Mouse (Mus musculus): ENCODE data around the gene Vps26a. TPM values are rescaled to one million over a fixed set of nuclear protein-coding genes. Genes with fewer than 3 reads are reported as not detected.
A peak's percentile ranks its signal among the peaks of the same experiment; 100 is the strongest.
"Not testable (repeated sequence)": the region's sequence is repeated elsewhere in the genome, so short reads cannot be mapped to it uniquely, and the experiment has no call there.

Vps26a gene
- total and polyA plus RNA-seq, 2 experiments from 2014 or later: 51.0 to 78.5 TPM

- Histone ChIP-seq H3K9me3 (replicated peaks; ENCODE audit: control insufficient read depth, low read length) (no peaks in the 10 kb centered on the region), H3K27ac (ENCODE audit: low read depth) (no peak overlapping the region), H3K4me1 (ENCODE audit: control insufficient read depth, insufficient read depth) (no peaks in the 10 kb centered on the region), H3K4me2 (ENCODE audit: low read depth, low read length) (no peak overlapping the region), H3K27me3 (ENCODE audit: control insufficient read depth, insufficient read depth, low read length) (no peaks in the 10 kb centered on the region), H3K9ac (replicated peaks; ENCODE audit: low read depth, low read length) (no peak overlapping the region), H3K4me3 (ENCODE audit: low read depth, low read length) (no peak overlapping the region), H3K36me3 (replicated peaks; ENCODE audit: control insufficient read depth, insufficient read depth, low read length) (no peaks in the 10 kb centered on the region)
- no peak for TF ChIP-seq EP300 (IDR thresholded peaks at IDR 0.05; ENCODE audit: low read depth)
- TF ChIP-seq CTCF (IDR thresholded peaks at IDR 0.05; ENCODE audit: low read depth): peak; percentile 94
- DNase-seq (ENCODE audit: low spot score) (peak; percentile 75), ATAC-seq (ENCODE audit: insufficient read depth, low read depth) (peak; percentile 51)
- 18% methylated on average over 15 of the region's 15 CpGs for WGBS
Observed at GRCm38 (mm10) chr10:62500088-62500915, 13.7 kb upstream of the Vps26a start.

DNA sequence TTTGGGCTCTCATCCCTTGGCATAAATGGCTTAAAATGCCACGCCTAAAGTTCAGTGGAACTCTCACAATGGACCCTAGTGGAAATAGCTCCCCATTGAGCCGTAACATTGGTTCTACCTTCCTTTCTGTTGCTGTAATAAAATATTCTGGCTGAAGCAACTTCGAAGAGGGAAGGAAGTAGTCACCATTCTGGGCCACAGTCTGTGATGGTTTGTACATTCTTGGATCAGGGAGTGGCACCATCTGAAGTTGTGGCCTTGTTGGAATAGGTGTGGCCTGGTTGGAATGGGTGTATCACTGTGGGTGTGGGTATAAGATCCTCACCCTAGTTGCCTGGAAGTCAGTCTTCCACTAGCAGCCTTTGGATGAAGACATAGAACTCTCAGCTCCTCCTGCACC lies 5.1 kb upstream of the Vps26a start:
- H3K4me2 ChIP-seq (ENCODE audit: low read depth, low read length); DNase-seq (ENCODE audit: low spot score); H3K4me1 ChIP-seq (ENCODE audit: control insufficient read depth, insufficient read depth); H3K9me3 ChIP-seq (replicated peaks; ENCODE audit: control insufficient read depth, low read length); H3K27me3 ChIP-seq (ENCODE audit: control insufficient read depth, insufficient read depth, low read length); H3K9ac ChIP-seq (replicated peaks; ENCODE audit: low read depth, low read length); ATAC-seq (ENCODE audit: insufficient read depth, low read depth); H3K4me3 ChIP-seq (ENCODE audit: low read depth, low read length); H3K27ac ChIP-seq (ENCODE audit: low read depth); H3K36me3 ChIP-seq (replicated peaks; ENCODE audit: control insufficient read depth, insufficient read depth, low read length): not testable (repeated sequence)
- WGBS: 72% methylated on average over 3 of the region's 3 CpGs

DNA sequence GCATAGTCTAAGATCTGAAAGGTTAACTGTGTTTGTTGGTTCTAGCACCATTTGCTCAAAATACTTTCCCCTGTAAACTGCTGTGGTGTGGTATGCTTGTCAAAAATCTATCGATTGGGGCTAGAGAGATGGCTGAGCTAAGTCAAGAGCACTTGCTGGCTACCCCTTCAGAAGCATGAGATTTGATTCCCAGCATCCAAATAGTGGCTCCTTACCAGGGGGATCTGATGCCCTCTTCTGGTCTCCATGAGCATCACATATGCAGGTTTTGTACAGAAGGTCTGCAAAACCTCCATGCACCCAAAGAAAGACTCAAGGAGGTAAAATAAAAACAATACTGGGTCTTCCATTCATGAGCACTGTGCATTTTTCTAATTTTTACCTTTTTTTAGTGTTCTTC lies 1.7 kb upstream of the Vps26a start:
- DNase-seq (ENCODE audit: low spot score): peak; percentile 71

GRCm38 (mm10) chr10:62485878-62486582 lies 575 bp downstream of the Vps26a start:
- H3K4me2 ChIP-seq (ENCODE audit: low read depth, low read length): peak overlapping the region; percentile 90
- ATAC-seq (ENCODE audit: insufficient read depth, low read depth) (peak; percentile 63), DNase-seq (ENCODE audit: low spot score) (peak; percentile 35)
- H3K9me3 ChIP-seq (replicated peaks; ENCODE audit: control insufficient read depth, low read length): no peaks in the 10 kb centered on the region
- peak overlapping the region; percentile 84 for H3K4me3 ChIP-seq (ENCODE audit: low read depth, low read length)
- peaks cover 10% of the 10 kb centered on the region; the same call in 1 of the 2 replicates for H3K4me1 ChIP-seq (ENCODE audit: control insufficient read depth, insufficient read depth)
- peak overlapping the region; percentile 92 for H3K9ac ChIP-seq (replicated peaks; ENCODE audit: low read depth, low read length)
- no peaks in the 10 kb centered on the region for H3K27me3 ChIP-seq (ENCODE audit: control insufficient read depth, insufficient read depth, low read length)
- TF ChIP-seq CTCF (IDR thresholded peaks at IDR 0.05; ENCODE audit: low read depth): no peak
- TF ChIP-seq EP300 (IDR thresholded peaks at IDR 0.05; ENCODE audit: low read depth): no peak
- under 1% methylated on average over 48 of the region's 48 CpGs for WGBS
- no peaks in the 10 kb centered on the region for H3K36me3 ChIP-seq (replicated peaks; ENCODE audit: control insufficient read depth, insufficient read depth, low read length)
- H3K27ac ChIP-seq (ENCODE audit: low read depth): peak overlapping the region; percentile 89

More for the DNA sequence above, 1.7 kb upstream of the Vps26a start:
- Histone ChIP-seq H3K4me3 (ENCODE audit: low read depth, low read length) (no peak overlapping the region), H3K9ac (replicated peaks; ENCODE audit: low read depth, low read length) (no peak overlapping the region), H3K27ac (ENCODE audit: low read depth) (no peak overlapping the region), H3K27me3 (ENCODE audit: control insufficient read depth, insufficient read depth, low read length) (no peaks in the 10 kb centered on the region), H3K9me3 (replicated peaks; ENCODE audit: control insufficient read depth, low read length) (no peaks in the 10 kb centered on the region), H3K4me2 (ENCODE audit: low read depth, low read length) (no peak overlapping the region), H3K36me3 (replicated peaks; ENCODE audit: control insufficient read depth, insufficient read depth, low read length) (no peaks in the 10 kb centered on the region), H3K4me1 (ENCODE audit: control insufficient read depth, insufficient read depth) (peaks cover 10% of the 10 kb centered on the region; the same call in 1 of the 2 replicates)
- ATAC-seq (ENCODE audit: insufficient read depth, low read depth): no peak
- peak; percentile 70 for TF ChIP-seq CTCF (IDR thresholded peaks at IDR 0.05; ENCODE audit: low read depth)
- TF ChIP-seq EP300 (IDR thresholded peaks at IDR 0.05; ENCODE audit: low read depth): no peak
- WGBS: 21% methylated on average over 1 of the region's 1 CpGs

GRCm38 (mm10) chr10:62481108-62481852 lies 5.3 kb downstream of the Vps26a start:
- Histone ChIP-seq H3K27me3 (ENCODE audit: control insufficient read depth, insufficient read depth, low read length) (no peaks in the 10 kb centered on the region), H3K4me2 (ENCODE audit: low read depth, low read length) (no peak overlapping the region), H3K4me1 (ENCODE audit: control insufficient read depth, insufficient read depth) (0 out of 2 replicates have a peak, but pooled peaks cover 5% of the 10 kb centered on the region), H3K4me3 (ENCODE audit: low read depth, low read length) (no peak overlapping the region), H3K9ac (replicated peaks; ENCODE audit: low read depth, low read length) (no peak overlapping the region), H3K27ac (ENCODE audit: low read depth) (no peak overlapping the region), H3K36me3 (replicated peaks; ENCODE audit: control insufficient read depth, insufficient read depth, low read length) (peaks cover 8% of the 10 kb centered on the region; the same call in 1 of the 2 replicates), H3K9me3 (replicated peaks; ENCODE audit: control insufficient read depth, low read length) (no peaks in the 10 kb centered on the region)
- WGBS: 71% methylated on average over 7 of the region's 7 CpGs
- TF ChIP-seq CTCF (IDR thresholded peaks at IDR 0.05; ENCODE audit: low read depth) (no peak), EP300 (IDR thresholded peaks at IDR 0.05; ENCODE audit: low read depth) (no peak)
- no peak for DNase-seq (ENCODE audit: low spot score)
- no peak for ATAC-seq (ENCODE audit: insufficient read depth, low read depth)

All from heart, postnatal 0 days (tissue).